Mouse (Mus musculus) CD4-positive, CD25-positive, alpha-beta regulatory T cell, adult 4 months (primary cell): Measurements from ENCODE around the gene Scgb2b11. TPM values are rescaled to one million over a fixed set of nuclear protein-coding genes. Genes with fewer than 3 reads are reported as not detected.
"Not testable (repeated sequence)": the region's sequence is repeated elsewhere in the genome, so short reads cannot be mapped to it uniquely, and the experiment has no call there.

Experiments
- ATAC-seq: one replicate; pipeline ENCODE4 v1.8.0; 2017
- polyA plus RNA-seq, 2 experiments: library from polyadenylated mRNA; unstranded; fragments of 100-300 nt; shearing (Covaris generic); gene quantifications; one replicate each; pipeline ENCODE4 v1.2.1; 2017

Scgb2b11 gene
- not detected for polyA plus RNA-seq

DNA sequence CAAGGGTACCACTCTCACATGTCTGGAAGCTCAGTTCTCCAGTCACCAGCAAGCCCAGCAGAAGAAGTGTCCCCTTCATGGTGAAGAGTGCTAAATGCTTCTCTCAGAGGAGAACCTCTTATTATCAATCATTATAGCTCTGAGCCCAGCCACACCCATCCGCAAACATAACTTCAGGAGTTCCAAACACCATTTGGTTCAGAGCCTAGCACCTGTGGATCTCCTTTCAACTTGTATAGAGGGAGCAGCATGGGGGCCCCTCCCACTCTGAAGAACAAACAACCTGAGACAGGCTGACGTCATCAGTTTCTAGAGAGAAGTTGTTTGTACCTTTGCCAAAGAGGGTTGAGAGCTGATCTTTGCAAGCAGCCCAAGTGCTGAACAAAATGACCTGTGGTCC lies at the start of gene Scgb2b11:
Gene Scgb2b11 (minus strand): TSS at position 101 of the 400 bp plus-strand sequence.
- not testable (repeated sequence) for ATAC-seq

DNA sequence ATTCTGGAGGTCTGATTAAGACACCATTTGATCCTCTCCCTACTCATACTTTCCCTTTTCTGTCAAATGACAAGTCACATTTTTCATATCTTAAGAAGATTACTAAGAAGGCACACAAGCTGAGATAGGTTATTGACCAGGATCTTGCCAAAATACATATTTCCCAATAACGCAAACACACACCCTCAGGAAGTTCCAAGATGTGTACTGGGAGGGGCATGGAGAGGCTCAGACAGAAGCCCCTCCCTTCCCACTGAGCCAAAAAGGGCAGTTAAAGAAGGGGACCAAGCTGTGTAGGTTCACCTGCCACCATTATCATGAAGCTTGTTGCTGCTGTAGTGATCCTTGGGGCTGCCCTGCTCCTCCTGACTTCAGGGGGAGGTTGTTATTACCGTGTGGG lies 11.6 kb upstream of the Scgb2b11 start, which contains the start of gene Scgb1b11:
Gene Scgb1b11 (plus strand): TSS at position 301 of the 400 bp plus-strand sequence.
- ATAC-seq = not testable (repeated sequence)

Other genes starting within 250 kb of the Scgb2b11 start
- not detected for gene Scgb1b10, start 110.3 kb downstream of the Scgb2b11 start, polyA plus RNA-seq
- not detected for gene Scgb1b11, start 11.7 kb upstream of the Scgb2b11 start, polyA plus RNA-seq
- not detected for gene Scgb2b12, start 116.1 kb upstream of the Scgb2b11 start, polyA plus RNA-seq
- not detected for gene Scgb1b12, start 123.0 kb upstream of the Scgb2b11 start, polyA plus RNA-seq
- not detected for gene Scgb1b29, start 230.4 kb upstream of the Scgb2b11 start, polyA plus RNA-seq